Comparison of ENCODE assay signal across 20 mouse cellular contexts in the genomic region with DNA sequence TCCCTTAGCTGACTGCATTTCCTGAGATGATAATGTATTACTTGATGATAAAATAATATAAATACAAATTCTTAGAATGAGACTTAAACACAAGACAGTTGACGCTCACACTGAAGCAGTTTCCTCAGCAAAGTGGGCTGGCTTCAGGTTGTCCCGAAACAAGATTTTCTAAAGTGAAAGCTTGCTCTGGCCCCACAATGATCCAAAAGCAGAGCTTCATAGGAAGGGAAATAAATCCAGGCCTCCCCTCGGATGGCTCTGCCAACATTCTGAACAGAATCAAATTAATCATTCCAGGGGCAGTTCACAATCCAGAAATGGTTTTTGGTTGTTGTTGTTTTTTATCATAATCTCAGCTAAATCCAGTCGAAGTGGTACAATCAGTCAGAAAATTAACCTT.
DNase-seq lines count a peak whose midpoint lies in the region; ATAC-seq and TF ChIP-seq lines count a peak whose summit lies in the region.
"Had no signal": no experiment of that assay in that cellular context is flagged by ENCODE, and none has a peak within 500 bp of the region (broad histone marks: within the 10 kb centered on the region; RNA-seq: fewer than 3 reads in every experiment).

No protein-coding gene starts in this region.

- no peak overlapping the region for H3K9ac ChIP-seq in kidney, embryonic 15.5 days
- no peak overlapping the region for H3K9ac ChIP-seq in kidney, embryonic 16.5 days (replicated peaks; ENCODE audit: low read length)
- no peak overlapping the region for H3K9ac ChIP-seq in lung, embryonic 15.5 days
- H3K9ac ChIP-seq: forebrain, embryonic 12.5 days had no signal

- no peak for ATAC-seq in kidney, embryonic 15.5 days (replicated peaks; ENCODE audit: low FRiP score)
- no peak for ATAC-seq in kidney, embryonic 16.5 days (ENCODE audit: low FRiP score, low TSS enrichment)
- ATAC-seq in lung, embryonic 15.5 days (ENCODE audit: borderline replicate concordance, extremely low read depth, low FRiP score, low TSS enrichment), result no peak
- ATAC-seq: activated CD4-positive, CD25-positive, alpha-beta regulatory T cell, adult 4 months; Patski had no signal

- no peaks in the 10 kb centered on the region for H3K36me3 ChIP-seq in kidney, embryonic 15.5 days
- H3K36me3 ChIP-seq in kidney, embryonic 16.5 days (ENCODE audit: insufficient read depth, low read length), result no peaks in the 10 kb centered on the region
- H3K36me3 ChIP-seq in lung, embryonic 15.5 days, result no peaks in the 10 kb centered on the region
- H3K36me3 ChIP-seq: forebrain, embryonic 10.5 days; forebrain, embryonic 12.5 days had no signal

- no peak for TF ChIP-seq CTCF in embryonic fibroblast, embryonic 13.5 days (IDR thresholded peaks at IDR 0.05; ENCODE audit: borderline replicate concordance, insufficient read depth, low read length)

- TF ChIP-seq POLR2A in embryonic fibroblast, embryonic 13.5 days (IDR thresholded peaks at IDR 0.05; ENCODE audit: low read depth, low read length), result no peak

- H3K27ac ChIP-seq in kidney, embryonic 15.5 days, result 0 out of 2 replicates have a peak overlapping the region, but pooled peaks have one; percentile 22
- no peak overlapping the region for H3K27ac ChIP-seq in kidney, embryonic 16.5 days (ENCODE audit: low read length)
- no peak overlapping the region for H3K27ac ChIP-seq in lung, embryonic 15.5 days
- peak overlapping the region; percentile 37; the same call in 1 of the 2 replicates for H3K27ac ChIP-seq in embryonic fibroblast, embryonic 13.5 days (ENCODE audit: insufficient read depth, low read length)
- H3K27ac ChIP-seq: forebrain, embryonic 12.5 days had no signal

- H3K4me2 ChIP-seq in kidney, embryonic 15.5 days, result no peak overlapping the region
- H3K4me2 ChIP-seq in kidney, embryonic 16.5 days (replicated peaks; ENCODE audit: low read depth, low read length), result no peak overlapping the region
- peak overlapping the region; percentile 10; the same call in 1 of the 2 replicates for H3K4me2 ChIP-seq in lung, embryonic 15.5 days
- H3K4me2 ChIP-seq: forebrain, embryonic 12.5 days had no signal

- no peak overlapping the region for H3K4me3 ChIP-seq in kidney, embryonic 15.5 days (replicated peaks)
- H3K4me3 ChIP-seq in kidney, embryonic 16.5 days (ENCODE audit: low read length), result no peak overlapping the region
- H3K4me3 ChIP-seq in lung, embryonic 15.5 days, result no peak overlapping the region
- H3K4me3 ChIP-seq in embryonic fibroblast, embryonic 13.5 days (ENCODE audit: insufficient read depth, low read length), result no peak overlapping the region
- H3K4me3 ChIP-seq: erythroblast, embryonic 14.5 days; forebrain, embryonic 10.5 days; forebrain, embryonic 12.5 days had no signal

- no peaks in the 10 kb centered on the region for H3K27me3 ChIP-seq in kidney, embryonic 15.5 days
- no peaks in the 10 kb centered on the region for H3K27me3 ChIP-seq in kidney, embryonic 16.5 days (ENCODE audit: insufficient read depth, low read length)
- no peaks in the 10 kb centered on the region for H3K27me3 ChIP-seq in lung, embryonic 15.5 days

- DNase-seq in lung, postnatal 25 days (ENCODE audit: low spot score), result no peak
- DNase-seq in MN1 (ENCODE audit: low spot score), result peak; percentile 58
- no peak for DNase-seq in kidney, adult 18-20 months
- DNase-seq: adrenal gland, adult 8-10 months; adrenal gland, postnatal 14 days; adrenal gland, postnatal 36 days; cerebellum, adult 11-12 months; cerebellum, adult 2 months; cerebellum, adult 9-10 months; cerebellum, postnatal 10 days; cerebellum, postnatal 25 days had no signal

- peaks cover 13% of the 10 kb centered on the region for H3K4me1 ChIP-seq in kidney, embryonic 15.5 days
- peaks cover 15% of the 10 kb centered on the region for H3K4me1 ChIP-seq in kidney, embryonic 16.5 days (ENCODE audit: insufficient read depth, low read length)
- peaks cover 13% of the 10 kb centered on the region for H3K4me1 ChIP-seq in lung, embryonic 15.5 days
- no peaks in the 10 kb centered on the region for H3K4me1 ChIP-seq in embryonic fibroblast, embryonic 13.5 days (ENCODE audit: control insufficient read depth, insufficient read depth, low read length)

- 0 out of 2 replicates have a peak, but pooled peaks cover 1% of the 10 kb centered on the region for H3K9me3 ChIP-seq in kidney, embryonic 15.5 days (replicated peaks)
- H3K9me3 ChIP-seq in kidney, embryonic 16.5 days (ENCODE audit: low read length), result peaks cover 3% of the 10 kb centered on the region; the same call in 1 of the 2 replicates
- no peaks in the 10 kb centered on the region for H3K9me3 ChIP-seq in lung, embryonic 15.5 days

- WGBS in kidney, embryonic 15.5 days, result 55% methylated on average over 4 of the region's 4 CpGs
- 61% methylated on average over 4 of the region's 4 CpGs for WGBS in kidney, embryonic 16.5 days
- WGBS in lung, embryonic 15.5 days, result 34% methylated on average over 4 of the region's 4 CpGs

Comparison
In these comparisons a context has a peak if more than half of its experiments do, and no peak if none do; other contexts are left out.
1. H3K27ac ChIP-seq: peak in kidney, embryonic 15.5 days (single experiment) and embryonic fibroblast, embryonic 13.5 days (single experiment); none in kidney, embryonic 16.5 days (single experiment) and lung, embryonic 15.5 days (single experiment).